Mouse (Mus musculus) heart, embryonic 11.5 days (tissue): ENCODE data around the gene Ambra1. TPM values are rescaled to one million over a fixed set of nuclear protein-coding genes. Genes with fewer than 3 reads are reported as not detected.

Source experiments
- ATAC-seq: fragments of 200-750 bp; cut with Nextera tagmentation; replicated peaks from 2 replicates; pipeline ENCODE4 v1.8.0; 2017; ENCODE audit warnings: moderate library complexity; ENCODE audit not compliant: insufficient number of reproducible peaks, low FRiP score, low TSS enrichment
- H3K27ac ChIP-seq: fragments of 300-500 bp; sonication (generic); 2 replicates; pipeline ENCODE4 v1.5.1; 2014; ENCODE audit warnings: mild to moderate bottlenecking, low read depth, low read length
- H3K27me3 ChIP-seq: fragments of 300-500 bp; sonication (generic); 2 replicates; pipeline ENCODE4 v1.6.1; 2014; ENCODE audit warnings: mild to moderate bottlenecking, low read length, mixed read lengths; ENCODE audit not compliant: control insufficient read depth, insufficient read depth
- H3K36me3 ChIP-seq: fragments of 300-500 bp; sonication (generic); 2 replicates; pipeline ENCODE4 v1.6.1; 2014; ENCODE audit warnings: mild to moderate bottlenecking, low read length, moderate library complexity, mixed read lengths; ENCODE audit not compliant: control insufficient read depth, insufficient read depth
- H3K4me1 ChIP-seq: fragments of 300-500 bp; sonication (generic); 2 replicates; pipeline ENCODE4 v1.6.1; 2014; ENCODE audit warnings: low read length; ENCODE audit not compliant: control insufficient read depth, insufficient read depth
- H3K4me2 ChIP-seq: fragments of 300-500 bp; sonication (generic); 2 replicates; pipeline ENCODE4 v1.6.1; 2014; ENCODE audit warnings: mild to moderate bottlenecking, moderate library complexity
- H3K4me3 ChIP-seq: fragments of 300-500 bp; sonication (generic); 2 replicates; pipeline ENCODE4 v1.5.1; 2014; ENCODE audit warnings: low read depth, low read length
- H3K9ac ChIP-seq: fragments of 300-500 bp; sonication (generic); 2 replicates; pipeline ENCODE4 v1.6.1; 2014; ENCODE audit warnings: mild to moderate bottlenecking, low read depth, low read length, moderate library complexity
- H3K9me3 ChIP-seq: fragments of 300-500 bp; sonication (generic); replicated peaks from 2 replicates; pipeline ENCODE4 v1.6.1; 2016; ENCODE audit warnings: low read length; ENCODE audit not compliant: control insufficient read depth
- WGBS: fragments of 180-500 bp; shearing (Covaris S2); extraction: QIAGEN DNeasy Blood & Tissue Kit; methylation state at CpG from one replicate; pipeline ENCODE4 v1.1.7; 2014; ENCODE audit not compliant: insufficient replicate concordance; 5-methylcytosine and 5-hydroxymethylcytosine counted together
- polyA plus RNA-seq: library from polyadenylated mRNA; unstranded; fragments of >200 nt; fragmentation: Nextera tagmentation; extraction: Ambion mirVana; gene quantifications from 2 replicates; pipeline ENCODE4 v1.2.1, GENCODE M21; 2014

The Ambra1 gene
- polyA plus RNA-seq, 1 experiment from 2014 or later = 12.1 TPM

- Histone ChIP-seq H3K27ac (no peak overlapping the region), H3K9ac (no peak overlapping the region), H3K27me3 (no peaks in the 10 kb centered on the region), H3K9me3 (no peaks in the 10 kb centered on the region), H3K4me1 (peaks cover 34% of the 10 kb centered on the region), H3K4me3 (no peak overlapping the region), H3K4me2 (no peak overlapping the region), H3K36me3 (peaks cover 44% of the 10 kb centered on the region)
- WGBS = 84% methylated on average over 9 of the region's 9 CpGs
- no peak for ATAC-seq
Measured at GRCm38 (mm10) chr2:91934826-91935525, 205.0 kb downstream of the Ambra1 start.

GRCm38 (mm10) chr2:91936154-91936553, 206.2 kb downstream of the Ambra1 start:
- Histone ChIP-seq H3K4me3 (no peak overlapping the region), H3K27me3 (no peaks in the 10 kb centered on the region), H3K4me2 (no peak overlapping the region), H3K9me3 (no peaks in the 10 kb centered on the region), H3K36me3 (peaks cover 50% of the 10 kb centered on the region), H3K27ac (no peak overlapping the region), H3K9ac (no peak overlapping the region), H3K4me1 (peaks cover 29% of the 10 kb centered on the region)
- WGBS = 87% methylated on average over 7 of the region's 7 CpGs
- no peak for ATAC-seq

- H3K9ac ChIP-seq = no peak overlapping the region
- 87% methylated on average over 15 of the region's 15 CpGs for WGBS
- ATAC-seq = no peak
Measured at GRCm38 (mm10) chr2:91939303-91939935, 209.5 kb downstream of the Ambra1 start.

GRCm38 (mm10) chr2:91942356-91942755, 212.4 kb downstream of the Ambra1 start:
- Histone ChIP-seq H3K27ac (0 out of 2 replicates have a peak overlapping the region, but pooled peaks have one; percentile 15), H3K9me3 (no peaks in the 10 kb centered on the region), H3K27me3 (no peaks in the 10 kb centered on the region), H3K36me3 (peaks cover 31% of the 10 kb centered on the region), H3K4me1 (peaks cover 27% of the 10 kb centered on the region), H3K4me2 (no peak overlapping the region), H3K9ac (0 out of 2 replicates have a peak overlapping the region, but pooled peaks have one; percentile 16), H3K4me3 (no peak overlapping the region)
- ATAC-seq = no peak
- 39% methylated on average over 6 of the region's 6 CpGs for WGBS

More at GRCm38 (mm10) chr2:91939303-91939935, 209.5 kb downstream of the Ambra1 start:
- no peaks in the 10 kb centered on the region for H3K27me3 ChIP-seq
- no peak overlapping the region for H3K4me2 ChIP-seq
- peaks cover 12% of the 10 kb centered on the region for H3K4me1 ChIP-seq
- no peak overlapping the region for H3K27ac ChIP-seq
- no peak overlapping the region for H3K4me3 ChIP-seq
- peaks cover 48% of the 10 kb centered on the region for H3K36me3 ChIP-seq
- H3K9me3 ChIP-seq = no peaks in the 10 kb centered on the region

- Histone ChIP-seq H3K27ac (no peak overlapping the region), H3K9ac (0 out of 2 replicates have a peak overlapping the region, but pooled peaks have one; percentile 54), H3K36me3 (peaks cover 15% of the 10 kb centered on the region), H3K9me3 (no peaks in the 10 kb centered on the region), H3K4me1 (peaks cover 47% of the 10 kb centered on the region), H3K4me3 (no peak overlapping the region), H3K27me3 (no peaks in the 10 kb centered on the region), H3K4me2 (no peak overlapping the region)
- peak; percentile 33 for ATAC-seq
- WGBS = 42% methylated on average over 13 of the region's 13 CpGs
Measured at GRCm38 (mm10) chr2:91944170-91944950, 214.4 kb downstream of the Ambra1 start.

GRCm38 (mm10) chr2:91945483-91945882, 215.5 kb downstream of the Ambra1 start, which contains the start of gene Gm9821:
Gm9821 (plus strand) TSS chr2:91945703.
- Histone ChIP-seq H3K4me3 (no peak within 1 kb of the TSS), H3K9me3 (no peaks in the 10 kb centered on the region), H3K27me3 (no peaks in the 10 kb centered on the region), H3K9ac (0 out of 2 replicates have a peak within 1 kb of the TSS, but pooled peaks have one; percentile 54), H3K36me3 (peaks cover 5% of the 10 kb centered on the region), H3K4me1 (peaks cover 58% of the 10 kb centered on the region), H3K4me2 (peak within 1 kb of the TSS; percentile 52; the same call in 1 of the 2 replicates), H3K27ac (no peak within 1 kb of the TSS)
- no peak for ATAC-seq
- WGBS = 91% methylated on average over 18 of the region's 18 CpGs

GRCm38 (mm10) chr2:91946836-91947235, 216.9 kb downstream of the Ambra1 start:
- WGBS = 41% methylated on average over 6 of the region's 6 CpGs
- ATAC-seq = no peak
- 0 out of 2 replicates have a peak, but pooled peaks cover 3% of the 10 kb centered on the region for H3K36me3 ChIP-seq
- H3K4me2 ChIP-seq = peak overlapping the region; percentile 52
- H3K27ac ChIP-seq = peak overlapping the region; percentile 97
- no peaks in the 10 kb centered on the region for H3K9me3 ChIP-seq
- no peaks in the 10 kb centered on the region for H3K27me3 ChIP-seq
- no peak overlapping the region for H3K4me3 ChIP-seq
- H3K9ac ChIP-seq = peak overlapping the region; percentile 17
- H3K4me1 ChIP-seq = peaks cover 63% of the 10 kb centered on the region

GRCm38 (mm10) chr2:91947397-91948150, 217.6 kb downstream of the Ambra1 start:
- peak overlapping the region; percentile 2; the same call in 1 of the 2 replicates for H3K4me3 ChIP-seq
- peaks cover 63% of the 10 kb centered on the region for H3K4me1 ChIP-seq
- H3K4me2 ChIP-seq = peak overlapping the region; percentile 52
- peak overlapping the region; percentile 30; the same call in 1 of the 2 replicates for H3K9ac ChIP-seq
- H3K9me3 ChIP-seq = no peaks in the 10 kb centered on the region
- peak overlapping the region; percentile 97 for H3K27ac ChIP-seq
- 42% methylated on average over 11 of the region's 11 CpGs for WGBS
- H3K36me3 ChIP-seq = no peaks in the 10 kb centered on the region
- no peaks in the 10 kb centered on the region for H3K27me3 ChIP-seq
- ATAC-seq = peak; percentile 43
